Mouse (Mus musculus): ENCODE results near the gene Prlr. TPM values are rescaled to one million over a fixed set of nuclear protein-coding genes. Genes with fewer than 3 reads are reported as not detected.

Gene Prlr
- polyA plus RNA-seq, 1 experiment from 2014 or later, result 1.6 TPM

- Histone ChIP-seq H3K4me3 (replicated peaks; ENCODE audit: low read depth, low read length) (no peak overlapping the region), H3K36me3 (ENCODE audit: control insufficient read depth, insufficient read depth, low read length) (no peaks in the 10 kb centered on the region), H3K4me1 (ENCODE audit: control insufficient read depth, insufficient read depth, low read length) (no peaks in the 10 kb centered on the region), H3K4me2 (ENCODE audit: low read length) (no peak overlapping the region), H3K9me3 (ENCODE audit: control insufficient read depth, low read length) (no peaks in the 10 kb centered on the region), H3K27ac (replicated peaks; ENCODE audit: low read depth, low read length) (no peak overlapping the region), H3K9ac (replicated peaks; ENCODE audit: low read length) (no peak overlapping the region), H3K27me3 (ENCODE audit: control insufficient read depth, insufficient read depth, low read length) (no peaks in the 10 kb centered on the region)
- DNase-seq, result peak; percentile 84
- 51% methylated on average over 7 of the region's 7 CpGs for WGBS
- peak; percentile 62; the same call in 1 of the 2 replicates for ATAC-seq (ENCODE audit: low FRiP score, low TSS enrichment)
Observed at GRCm38 (mm10) chr15:10313522-10314455, 136.8 kb downstream of the Prlr start.

- Histone ChIP-seq H3K27ac (replicated peaks; ENCODE audit: low read depth, low read length) (no peak within 1 kb of the TSS), H3K9me3 (ENCODE audit: control insufficient read depth, low read length) (no peaks in the 10 kb centered on the region), H3K9ac (replicated peaks; ENCODE audit: low read length) (no peak within 1 kb of the TSS), H3K27me3 (ENCODE audit: control insufficient read depth, insufficient read depth, low read length) (no peaks in the 10 kb centered on the region), H3K4me1 (ENCODE audit: control insufficient read depth, insufficient read depth, low read length) (no peaks in the 10 kb centered on the region), H3K4me3 (replicated peaks; ENCODE audit: low read depth, low read length) (no peak within 1 kb of the TSS), H3K4me2 (ENCODE audit: low read length) (no peak within 1 kb of the TSS), H3K36me3 (ENCODE audit: control insufficient read depth, insufficient read depth, low read length) (no peaks in the 10 kb centered on the region)
- 89% methylated on average over 2 of the region's 2 CpGs for WGBS
- DNase-seq (no peak), ATAC-seq (ENCODE audit: low FRiP score, low TSS enrichment) (no peak)
Observed at GRCm38 (mm10) chr15:10325080-10325479, 148.0 kb downstream of the Prlr start, which contains the start of gene Gm21973. Gene Gm21973 (plus strand): TSS chr15:10325380.

GRCm38 (mm10) chr15:10330626-10331025 is 153.6 kb downstream of the Prlr start:
- Histone ChIP-seq H3K36me3 (ENCODE audit: control insufficient read depth, insufficient read depth, low read length) (no peaks in the 10 kb centered on the region), H3K9me3 (ENCODE audit: control insufficient read depth, low read length) (no peaks in the 10 kb centered on the region), H3K27me3 (ENCODE audit: control insufficient read depth, insufficient read depth, low read length) (no peaks in the 10 kb centered on the region), H3K4me1 (ENCODE audit: control insufficient read depth, insufficient read depth, low read length) (no peaks in the 10 kb centered on the region), H3K27ac (replicated peaks; ENCODE audit: low read depth, low read length) (no peak overlapping the region), H3K4me3 (replicated peaks; ENCODE audit: low read depth, low read length) (no peak overlapping the region), H3K4me2 (ENCODE audit: low read length) (no peak overlapping the region), H3K9ac (replicated peaks; ENCODE audit: low read length) (no peak overlapping the region)
- no peak for DNase-seq
- WGBS, result 86% methylated on average over 3 of the region's 3 CpGs
- no peak for ATAC-seq (ENCODE audit: low FRiP score, low TSS enrichment)

- H3K27me3 ChIP-seq (ENCODE audit: control insufficient read depth, insufficient read depth, low read length), result no peaks in the 10 kb centered on the region
- H3K36me3 ChIP-seq (ENCODE audit: control insufficient read depth, insufficient read depth, low read length), result no peaks in the 10 kb centered on the region
- no peak overlapping the region for H3K4me3 ChIP-seq (replicated peaks; ENCODE audit: low read depth, low read length)
- H3K27ac ChIP-seq (replicated peaks; ENCODE audit: low read depth, low read length), result no peak overlapping the region
- H3K9me3 ChIP-seq (ENCODE audit: control insufficient read depth, low read length), result no peaks in the 10 kb centered on the region
- DNase-seq, result no peak
- H3K4me2 ChIP-seq (ENCODE audit: low read length), result no peak overlapping the region
- WGBS, result 100% methylated on average over 1 of the region's 1 CpGs
- no peak overlapping the region for H3K9ac ChIP-seq (replicated peaks; ENCODE audit: low read length)
- H3K4me1 ChIP-seq (ENCODE audit: control insufficient read depth, insufficient read depth, low read length), result no peaks in the 10 kb centered on the region
- ATAC-seq (ENCODE audit: low FRiP score, low TSS enrichment), result no peak
Observed at GRCm38 (mm10) chr15:10332566-10332965, 155.5 kb downstream of the Prlr start.

GRCm38 (mm10) chr15:10338606-10339005 is 161.6 kb downstream of the Prlr start:
- no peak for DNase-seq
- no peak overlapping the region for H3K27ac ChIP-seq (replicated peaks; ENCODE audit: low read depth, low read length)
- no peak overlapping the region for H3K4me3 ChIP-seq (replicated peaks; ENCODE audit: low read depth, low read length)
- H3K27me3 ChIP-seq (ENCODE audit: control insufficient read depth, insufficient read depth, low read length), result no peaks in the 10 kb centered on the region
- H3K36me3 ChIP-seq (ENCODE audit: control insufficient read depth, insufficient read depth, low read length), result no peaks in the 10 kb centered on the region
- H3K4me1 ChIP-seq (ENCODE audit: control insufficient read depth, insufficient read depth, low read length), result no peaks in the 10 kb centered on the region
- H3K4me2 ChIP-seq (ENCODE audit: low read length), result no peak overlapping the region
- 78% methylated on average over 3 of the region's 3 CpGs for WGBS
- H3K9me3 ChIP-seq (ENCODE audit: control insufficient read depth, low read length), result no peaks in the 10 kb centered on the region
- H3K9ac ChIP-seq (replicated peaks; ENCODE audit: low read length), result no peak overlapping the region
- no peak for ATAC-seq (ENCODE audit: low FRiP score, low TSS enrichment)

GRCm38 (mm10) chr15:10347044-10347443 is 170.0 kb downstream of the Prlr start:
- Histone ChIP-seq H3K27me3 (ENCODE audit: control insufficient read depth, insufficient read depth, low read length) (no peaks in the 10 kb centered on the region), H3K4me3 (replicated peaks; ENCODE audit: low read depth, low read length) (no peak overlapping the region), H3K4me1 (ENCODE audit: control insufficient read depth, insufficient read depth, low read length) (no peaks in the 10 kb centered on the region), H3K4me2 (ENCODE audit: low read length) (no peak overlapping the region), H3K9me3 (ENCODE audit: control insufficient read depth, low read length) (no peaks in the 10 kb centered on the region), H3K36me3 (ENCODE audit: control insufficient read depth, insufficient read depth, low read length) (no peaks in the 10 kb centered on the region), H3K9ac (replicated peaks; ENCODE audit: low read length) (no peak overlapping the region), H3K27ac (replicated peaks; ENCODE audit: low read depth, low read length) (no peak overlapping the region)
- DNase-seq (no peak), ATAC-seq (ENCODE audit: low FRiP score, low TSS enrichment) (no peak)
- 97% methylated on average over 6 of the region's 6 CpGs for WGBS

GRCm38 (mm10) chr15:10358039-10358948 is 181.3 kb downstream of the Prlr start, which contains the start of gene Agxt2:
Gene Agxt2 (plus strand): TSS chr15:10358532.
- Histone ChIP-seq H3K4me1 (ENCODE audit: control insufficient read depth, insufficient read depth, low read length) (no peaks in the 10 kb centered on the region), H3K27me3 (ENCODE audit: control insufficient read depth, insufficient read depth, low read length) (no peaks in the 10 kb centered on the region), H3K4me3 (replicated peaks; ENCODE audit: low read depth, low read length) (no peak within 1 kb of the TSS), H3K9ac (replicated peaks; ENCODE audit: low read length) (no peak within 1 kb of the TSS), H3K9me3 (ENCODE audit: control insufficient read depth, low read length) (no peaks in the 10 kb centered on the region), H3K4me2 (ENCODE audit: low read length) (no peak within 1 kb of the TSS), H3K36me3 (ENCODE audit: control insufficient read depth, insufficient read depth, low read length) (no peaks in the 10 kb centered on the region), H3K27ac (replicated peaks; ENCODE audit: low read depth, low read length) (no peak within 1 kb of the TSS)
- DNase-seq, result no peak
- ATAC-seq (ENCODE audit: low FRiP score, low TSS enrichment), result no peak
- 82% methylated on average over 9 of the region's 9 CpGs for WGBS

- Histone ChIP-seq H3K4me2 (ENCODE audit: low read length) (no peak overlapping the region), H3K9ac (replicated peaks; ENCODE audit: low read length) (no peak overlapping the region), H3K9me3 (ENCODE audit: control insufficient read depth, low read length) (no peaks in the 10 kb centered on the region), H3K4me1 (ENCODE audit: control insufficient read depth, insufficient read depth, low read length) (no peaks in the 10 kb centered on the region), H3K4me3 (replicated peaks; ENCODE audit: low read depth, low read length) (no peak overlapping the region), H3K27me3 (ENCODE audit: control insufficient read depth, insufficient read depth, low read length) (no peaks in the 10 kb centered on the region), H3K36me3 (ENCODE audit: control insufficient read depth, insufficient read depth, low read length) (no peaks in the 10 kb centered on the region), H3K27ac (replicated peaks; ENCODE audit: low read depth, low read length) (no peak overlapping the region)
- DNase-seq (no peak), ATAC-seq (ENCODE audit: low FRiP score, low TSS enrichment) (no peak)
- 97% methylated on average over 2 of the region's 2 CpGs for WGBS
Observed at GRCm38 (mm10) chr15:10366331-10366730, 189.3 kb downstream of the Prlr start.

Measured in midbrain, embryonic 14.5 days (tissue).